Mouse (Mus musculus) thymus, adult 2 months (tissue): ENCODE data around the gene Anks3.

Experiments used
- CTCF ChIP-seq: fragments of 200-500 bp; IDR thresholded peaks from 2 replicates; pipeline ENCODE4 v1.5.1; 2012; ENCODE audit warnings: mild to moderate bottlenecking, control low read depth, low read length, moderate library complexity, borderline replicate concordance; ENCODE audit not compliant: control insufficient read depth, poor library complexity, insufficient read depth; ENCODE audit errors: extremely low read depth
- POLR2A ChIP-seq: fragments of 200-500 bp; IDR thresholded peaks from 2 replicates; pipeline ENCODE4 v1.6.1; 2012; ENCODE audit warnings: mild to moderate bottlenecking, low read length, control low read depth, moderate library complexity; ENCODE audit not compliant: control insufficient read depth, poor library complexity, insufficient read depth; ENCODE audit errors: extremely low read depth

DNA sequence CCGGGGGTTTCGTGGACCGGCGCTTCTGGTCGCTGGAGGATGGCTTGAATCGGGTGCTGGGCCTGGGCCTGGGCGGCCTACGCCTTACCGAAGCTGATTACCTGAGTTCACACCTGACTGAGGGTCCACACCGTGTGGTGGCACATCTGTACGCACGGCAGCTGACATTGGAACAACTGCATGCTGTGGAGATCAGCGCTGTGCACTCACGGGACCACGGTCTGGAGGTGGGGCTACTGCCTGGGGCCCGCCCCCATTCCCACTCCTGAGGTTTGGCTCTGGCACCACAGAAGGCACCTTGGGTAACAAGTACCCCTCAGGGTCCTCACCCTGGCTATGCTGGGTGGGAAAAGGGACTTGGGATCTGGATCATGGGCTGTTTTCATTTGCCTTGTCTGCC, 24.6 kb downstream of the Anks3 start:
- TF ChIP-seq CTCF: no peak
- no peak for TF ChIP-seq POLR2A
